Mouse (Mus musculus): Measurements from ENCODE around the gene Rgs7. TPM values are rescaled to one million over a fixed set of nuclear protein-coding genes. Genes with fewer than 3 reads are reported as not detected.

The Rgs7 gene
- polyA plus RNA-seq, 2 experiments, result not detected

DNA sequence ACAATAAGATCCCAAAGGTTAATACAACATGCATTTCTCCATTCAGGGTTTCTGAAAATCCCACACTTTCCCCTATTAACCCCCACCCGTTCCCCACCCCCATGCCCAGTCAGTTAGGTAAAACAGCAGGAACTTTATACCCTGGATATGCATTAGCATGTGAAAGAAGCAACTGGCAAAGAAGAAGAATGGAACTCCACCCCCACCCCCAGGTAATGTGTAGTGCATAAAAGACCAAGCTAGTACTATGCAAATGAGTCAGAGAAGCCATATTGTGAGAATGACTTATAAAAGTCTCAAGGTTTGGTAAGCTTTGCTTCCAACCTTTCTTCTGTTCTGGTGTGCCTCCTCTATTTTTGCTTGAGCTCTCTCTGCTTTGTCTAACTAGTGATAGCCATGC lies 468.2 kb downstream of the Rgs7 start:
- no peaks in the 10 kb centered on the region for H3K36me3 ChIP-seq (replicated peaks; ENCODE audit: control insufficient read depth, insufficient read depth, low read depth)
- no peaks in the 10 kb centered on the region for H3K9me3 ChIP-seq (ENCODE audit: control insufficient read depth, low read length)
- TF ChIP-seq CTCF (IDR thresholded peaks at IDR 0.05; ENCODE audit: low read depth), result no peak
- no peak for TF ChIP-seq EP300 (IDR thresholded peaks at IDR 0.05; ENCODE audit: low read depth)
- H3K9ac ChIP-seq (replicated peaks), result no peak overlapping the region
- H3K4me2 ChIP-seq (ENCODE audit: low read depth), result no peak overlapping the region
- ATAC-seq (ENCODE audit: insufficient read depth) (no peak), DNase-seq (ENCODE audit: low read depth in 3 of 3, low spot score in 3 of 3) (no peak)
- H3K27ac ChIP-seq, result no peak overlapping the region
- no peak overlapping the region for H3K4me3 ChIP-seq (ENCODE audit: insufficient read depth in 1 of 2, low read depth in 2 of 2, low read length in 2 of 2)
- 39% methylated on average over 1 of the region's 1 CpGs for WGBS (ENCODE audit: insufficient replicate concordance)
- no peaks in the 10 kb centered on the region for H3K27me3 ChIP-seq (ENCODE audit: control insufficient read depth, insufficient read depth, low read length)
- no peaks in the 10 kb centered on the region for H3K4me1 ChIP-seq (replicated peaks; ENCODE audit: control insufficient read depth in 2 of 2, insufficient read depth in 2 of 2, low read length in 1 of 2)

Other genes starting within 250 kb of the Rgs7 start
- 4.1 and 5.8 TPM in 2 replicates for gene Kmo, start 127.9 kb upstream of the Rgs7 start, polyA plus RNA-seq (2012; rRNA removed)
- gene Kmo, start 127.9 kb upstream of the Rgs7 start, polyA plus RNA-seq (2014; fragmentation: Nextera tagmentation; extraction: Ambion mirVana), result 9.4 and 9.7 TPM in 2 replicates
- gene Fh1, start 133.1 kb upstream of the Rgs7 start, polyA plus RNA-seq (2012; rRNA removed), result 31.8 and 56.1 TPM in 2 replicates
- 91.0 and 96.6 TPM in 2 replicates for gene Fh1, start 133.1 kb upstream of the Rgs7 start, polyA plus RNA-seq (2014; fragmentation: Nextera tagmentation; extraction: Ambion mirVana)
- 0.50 and 0.54 TPM in 2 replicates for gene Opn3, start 200.3 kb upstream of the Rgs7 start, polyA plus RNA-seq (2012; rRNA removed)
- gene Opn3, start 200.3 kb upstream of the Rgs7 start, polyA plus RNA-seq (2014; fragmentation: Nextera tagmentation; extraction: Ambion mirVana), result 1.1 TPM in 2 replicates
- gene Chml, start 200.4 kb upstream of the Rgs7 start, polyA plus RNA-seq (2012; rRNA removed), result 0.74 and 1.1 TPM in 2 replicates
- 0.81 and 0.82 TPM in 2 replicates for gene Chml, start 200.4 kb upstream of the Rgs7 start, polyA plus RNA-seq (2014; fragmentation: Nextera tagmentation; extraction: Ambion mirVana)
- not detected in 2 replicates for gene Wdr64, start 206.1 kb upstream of the Rgs7 start, polyA plus RNA-seq (2012; rRNA removed)
- gene Wdr64, start 206.1 kb upstream of the Rgs7 start, polyA plus RNA-seq (2014; fragmentation: Nextera tagmentation; extraction: Ambion mirVana), result not detected in 2 replicates

Data from liver, embryonic 14.5 days (tissue).